Mouse (Mus musculus) forebrain, embryonic 14.5 days (tissue): Measurements from ENCODE around the gene Efr3b. TPM values are rescaled to one million over a fixed set of nuclear protein-coding genes. Genes with fewer than 3 reads are reported as not detected.

ENCODE experiments used
- ATAC-seq: fragments of 200-750 bp; cut with Nextera tagmentation; 2 replicates; pipeline ENCODE4 v1.8.0; 2017; ENCODE audit warnings: mild to moderate bottlenecking, moderate library complexity
- DNase-seq: peaks from one replicate; pipeline ENCODE4 v3.0.0-alpha.2; 2015; ENCODE audit warnings: low spot score
- H3K27ac ChIP-seq: fragments of 300-500 bp; sonication (generic); 2 replicates; pipeline ENCODE4 v1.5.1; 2014; ENCODE audit warnings: low read depth, mild to moderate bottlenecking, control low read depth, low read length, moderate library complexity
- H3K27me3 ChIP-seq: fragments of 300-500 bp; sonication (generic); replicated peaks from 2 replicates; pipeline ENCODE4 v1.6.1; 2014; ENCODE audit warnings: low read length, control low read depth, mixed read lengths; ENCODE audit not compliant: control insufficient read depth, insufficient read depth
- H3K36me3 ChIP-seq: fragments of 300-500 bp; sonication (generic); 2 replicates; pipeline ENCODE4 v1.6.1; 2014; ENCODE audit warnings: low read length, control low read depth; ENCODE audit not compliant: control insufficient read depth, insufficient read depth
- H3K4me1 ChIP-seq: fragments of 300-500 bp; sonication (generic); 2 replicates; pipeline ENCODE4 v1.6.1; 2014; ENCODE audit warnings: antibody characterized with exemption, low read length, control low read depth; ENCODE audit not compliant: control insufficient read depth, insufficient read depth
- H3K4me2 ChIP-seq: fragments of 300-500 bp; sonication (generic); 2 replicates; pipeline ENCODE4 v1.6.1; 2014; ENCODE audit warnings: mild to moderate bottlenecking, control low read depth, low read length
- H3K4me3 ChIP-seq: fragments of 300-500 bp; sonication (generic); 2 replicates; pipeline ENCODE4 v1.5.1; 2014; ENCODE audit warnings: low read depth, low read length, control low read depth
- H3K9ac ChIP-seq: fragments of 300-500 bp; sonication (generic); 2 replicates; pipeline ENCODE4 v1.6.1; 2014; ENCODE audit warnings: mild to moderate bottlenecking, low read length, control low read depth, moderate library complexity
- H3K9me3 ChIP-seq: fragments of 300-500 bp; sonication (generic); replicated peaks from 2 replicates; pipeline ENCODE4 v1.6.1; 2016; ENCODE audit warnings: low read length, control low read depth, mixed read lengths; ENCODE audit not compliant: control insufficient read depth
- WGBS: fragments of 180-500 bp; shearing (Covaris S2); extraction: QIAGEN DNeasy Blood & Tissue Kit; methylation state at CpG from one replicate; pipeline ENCODE4 v1.1.7; 2014; 5-methylcytosine and 5-hydroxymethylcytosine counted together
- polyA plus RNA-seq: library from polyadenylated mRNA; unstranded; fragments of >200 nt; fragmentation: Nextera tagmentation; extraction: Ambion mirVana; gene quantifications from 2 replicates; pipeline ENCODE4 v1.2.1, GENCODE M21; 2014

The Efr3b gene
- polyA plus RNA-seq, 1 experiment from 2014 or later: 16.9 TPM

DNA sequence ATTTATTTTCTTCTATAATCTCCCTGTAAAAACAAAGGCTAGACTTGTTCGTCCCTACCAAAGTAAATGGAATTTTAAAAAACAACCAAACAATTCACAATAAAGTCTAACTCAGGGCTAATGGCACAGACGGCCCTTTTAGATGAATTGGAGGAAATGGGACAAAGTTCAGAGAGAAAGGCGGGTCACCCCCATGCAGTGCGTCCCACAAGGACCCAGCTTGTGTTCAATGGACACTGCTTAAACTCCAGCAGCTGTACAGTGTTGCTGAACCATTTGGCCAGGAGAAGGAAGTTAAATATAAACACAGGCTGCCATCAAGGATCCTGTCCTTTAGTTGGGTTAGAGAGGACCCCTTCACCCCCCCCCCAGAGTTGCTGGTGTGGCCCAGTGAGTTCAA lies 30.9 kb downstream of the Efr3b start:
- Histone ChIP-seq H3K36me3 (no peaks in the 10 kb centered on the region), H3K4me3 (no peak overlapping the region), H3K27ac (no peak overlapping the region), H3K4me2 (no peak overlapping the region), H3K4me1 (peaks cover 5% of the 10 kb centered on the region; the same call in 1 of the 2 replicates), H3K9ac (no peak overlapping the region), H3K27me3 (no peaks in the 10 kb centered on the region), H3K9me3 (no peaks in the 10 kb centered on the region)
- 27% methylated on average over 4 of the region's 4 CpGs for WGBS
- DNase-seq (no peak), ATAC-seq (no peak; the same call in 1 of the 2 replicates)

DNA sequence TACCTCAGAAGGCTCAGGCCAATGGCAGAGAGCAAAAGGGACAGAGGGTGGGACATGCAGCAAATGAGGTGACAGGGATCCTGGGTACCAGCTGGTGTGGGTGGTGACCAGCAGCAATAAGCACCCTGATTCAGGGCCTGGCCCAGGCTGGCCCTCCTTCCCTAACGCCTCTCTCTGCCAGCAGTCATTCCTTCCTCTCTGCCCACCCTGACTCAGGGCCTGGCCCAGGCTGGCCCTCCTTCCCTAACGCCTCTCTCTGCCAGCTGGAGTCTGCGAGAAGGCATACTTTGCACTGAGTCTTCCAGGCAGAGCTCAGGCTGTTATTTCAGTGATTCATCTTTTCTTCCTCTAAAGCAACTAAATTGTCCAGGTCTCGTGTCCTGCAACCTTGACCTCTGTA lies 31.5 kb downstream of the Efr3b start:
- Histone ChIP-seq H3K9ac (no peak overlapping the region), H3K4me1 (peaks cover 5% of the 10 kb centered on the region; the same call in 1 of the 2 replicates), H3K36me3 (no peaks in the 10 kb centered on the region), H3K4me2 (no peak overlapping the region), H3K9me3 (no peaks in the 10 kb centered on the region), H3K27ac (peak overlapping the region; percentile 48; the same call in 1 of the 2 replicates), H3K4me3 (no peak overlapping the region), H3K27me3 (no peaks in the 10 kb centered on the region)
- peak; percentile 31 for DNase-seq
- WGBS: 40% methylated on average over 4 of the region's 4 CpGs
- ATAC-seq: peak; percentile 46

GRCm38 (mm10) chr12:4006079-4006478 lies 32.6 kb downstream of the Efr3b start:
- Histone ChIP-seq H3K4me1 (peaks cover 5% of the 10 kb centered on the region; the same call in 1 of the 2 replicates), H3K9me3 (no peaks in the 10 kb centered on the region), H3K36me3 (no peaks in the 10 kb centered on the region), H3K4me2 (no peak overlapping the region), H3K4me3 (no peak overlapping the region), H3K9ac (no peak overlapping the region), H3K27ac (no peak overlapping the region), H3K27me3 (no peaks in the 10 kb centered on the region)
- DNase-seq: no peak
- no peak for ATAC-seq
- WGBS: 86% methylated on average over 7 of the region's 7 CpGs

GRCm38 (mm10) chr12:4004648-4005047 lies 34.1 kb downstream of the Efr3b start:
- Histone ChIP-seq H3K4me1 (peaks cover 5% of the 10 kb centered on the region; the same call in 1 of the 2 replicates), H3K9ac (no peak overlapping the region), H3K4me2 (no peak overlapping the region), H3K27ac (no peak overlapping the region), H3K36me3 (0 out of 2 replicates have a peak, but pooled peaks cover 3% of the 10 kb centered on the region), H3K27me3 (no peaks in the 10 kb centered on the region), H3K9me3 (no peaks in the 10 kb centered on the region), H3K4me3 (no peak overlapping the region)
- no peak for DNase-seq
- ATAC-seq: no peak
- 6% methylated on average over 6 of the region's 6 CpGs for WGBS

DNA sequence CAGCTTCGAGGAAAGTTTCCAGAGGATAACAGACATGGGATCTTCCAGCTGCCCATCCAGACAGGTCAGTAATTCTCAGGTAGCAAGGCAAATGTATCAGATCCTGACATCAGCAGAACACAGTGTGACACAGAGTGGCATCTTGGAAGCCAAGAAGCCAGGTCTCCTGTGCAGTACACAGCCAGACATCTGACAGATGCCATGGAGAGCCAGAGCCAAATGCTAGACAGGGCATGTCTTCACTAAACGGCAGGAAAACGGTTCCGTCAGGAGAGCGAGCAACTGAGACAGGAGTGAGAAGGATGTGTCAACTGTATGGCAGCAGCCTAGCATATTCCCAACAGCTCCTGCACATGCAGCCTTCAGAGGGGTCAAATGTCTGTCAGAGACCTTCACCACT lies 38.3 kb downstream of the Efr3b start:
- Histone ChIP-seq H3K9me3 (no peaks in the 10 kb centered on the region), H3K4me2 (no peak overlapping the region), H3K4me1 (no peaks in the 10 kb centered on the region), H3K9ac (no peak overlapping the region), H3K27me3 (no peaks in the 10 kb centered on the region), H3K4me3 (no peak overlapping the region), H3K36me3 (0 out of 2 replicates have a peak, but pooled peaks cover 3% of the 10 kb centered on the region), H3K27ac (no peak overlapping the region)
- 79% methylated on average over 5 of the region's 5 CpGs for WGBS
- ATAC-seq (no peak), DNase-seq (no peak)

DNA sequence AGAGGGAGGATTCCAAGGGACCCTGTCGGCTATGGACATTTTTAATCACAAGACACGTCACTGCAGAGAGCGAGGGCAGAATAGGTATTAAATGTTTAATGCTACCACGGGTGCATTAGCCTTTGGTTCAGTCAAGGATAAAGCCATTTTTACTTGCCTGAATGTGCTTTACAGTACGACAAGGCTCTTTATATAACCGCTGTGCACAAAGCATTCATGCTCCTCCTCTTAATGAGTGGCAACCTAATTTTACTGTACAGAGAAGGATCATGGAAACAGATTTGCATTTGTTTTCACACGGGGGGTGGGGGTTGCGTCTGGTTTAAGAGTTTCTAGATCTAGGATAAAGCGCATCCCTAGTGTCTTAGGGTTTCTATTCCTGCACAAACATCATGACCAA lies 42.0 kb downstream of the Efr3b start:
- H3K4me1 ChIP-seq: no peaks in the 10 kb centered on the region
- 0 out of 2 replicates have a peak, but pooled peaks cover 9% of the 10 kb centered on the region for H3K36me3 ChIP-seq
- no peaks in the 10 kb centered on the region for H3K9me3 ChIP-seq
- ATAC-seq (no peak), DNase-seq (no peak)
- H3K27ac ChIP-seq: no peak overlapping the region
- H3K27me3 ChIP-seq: no peaks in the 10 kb centered on the region
- H3K4me3 ChIP-seq: no peak overlapping the region
- H3K9ac ChIP-seq: no peak overlapping the region
- WGBS: 64% methylated on average over 9 of the region's 9 CpGs
- H3K4me2 ChIP-seq: no peak overlapping the region

DNA sequence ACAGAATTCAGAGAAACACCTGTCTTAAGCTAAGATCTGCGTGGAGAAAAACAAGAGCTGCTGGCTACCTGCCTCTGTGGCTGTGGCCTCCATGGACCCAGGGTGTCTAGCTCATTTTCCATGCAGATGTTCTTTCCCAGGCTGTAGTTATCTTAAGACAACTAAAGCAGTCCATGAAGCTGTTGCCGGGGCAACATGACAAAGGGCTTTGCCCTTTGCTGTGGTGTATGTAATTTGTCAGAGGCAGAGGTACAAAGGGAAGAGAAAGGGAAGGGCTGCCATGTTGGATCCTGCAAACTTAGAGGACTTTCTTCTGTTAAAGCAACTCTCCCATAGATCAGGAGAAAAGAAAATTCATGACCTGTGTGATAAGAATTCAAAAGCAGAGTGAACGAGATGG lies 47.7 kb downstream of the Efr3b start:
- Histone ChIP-seq H3K4me1 (no peaks in the 10 kb centered on the region; the same call in 1 of the 2 replicates), H3K27ac (no peak overlapping the region), H3K36me3 (0 out of 2 replicates have a peak, but pooled peaks cover 7% of the 10 kb centered on the region), H3K27me3 (no peaks in the 10 kb centered on the region), H3K4me2 (no peak overlapping the region), H3K9me3 (no peaks in the 10 kb centered on the region), H3K9ac (no peak overlapping the region), H3K4me3 (no peak overlapping the region)
- DNase-seq (no peak), ATAC-seq (no peak)
- 85% methylated on average over 3 of the region's 3 CpGs for WGBS

- WGBS: 57% methylated on average over 2 of the region's 2 CpGs
- Histone ChIP-seq H3K27ac (no peak overlapping the region), H3K4me2 (no peak overlapping the region)
These were observed 48.8 kb downstream of the Efr3b start for GRCm38 (mm10) chr12:3989943-3990342.

GRCm38 (mm10) chr12:3984446-3984845 lies 54.3 kb downstream of the Efr3b start:
- Histone ChIP-seq H3K36me3 (0 out of 2 replicates have a peak, but pooled peaks cover 9% of the 10 kb centered on the region), H3K4me1 (0 out of 2 replicates have a peak, but pooled peaks cover 9% of the 10 kb centered on the region), H3K4me2 (no peak overlapping the region), H3K4me3 (no peak overlapping the region), H3K27ac (no peak overlapping the region), H3K9ac (no peak overlapping the region), H3K27me3 (no peaks in the 10 kb centered on the region), H3K9me3 (no peaks in the 10 kb centered on the region)
- no peak for DNase-seq
- WGBS: 89% methylated on average over 9 of the region's 9 CpGs
- no peak for ATAC-seq

More at GRCm38 (mm10) chr12:3989943-3990342, 48.8 kb downstream of the Efr3b start:
- 0 out of 2 replicates have a peak, but pooled peaks cover 13% of the 10 kb centered on the region for H3K36me3 ChIP-seq
- H3K4me3 ChIP-seq: no peak overlapping the region
- no peak overlapping the region for H3K9ac ChIP-seq
- DNase-seq (no peak), ATAC-seq (no peak)
- no peaks in the 10 kb centered on the region; the same call in 1 of the 2 replicates for H3K4me1 ChIP-seq
- H3K27me3 ChIP-seq: no peaks in the 10 kb centered on the region
- H3K9me3 ChIP-seq: no peaks in the 10 kb centered on the region
